Comparison of ENCODE assay signal across 29 mouse cellular contexts in genomic region chr2:13750777-13751176, GRCm38 (mm10). TPM values are rescaled to one million over a fixed set of nuclear protein-coding genes. Genes with fewer than 3 reads are reported as not detected.
DNase-seq lines count a peak whose midpoint lies in the region; ATAC-seq and TF ChIP-seq lines count a peak whose summit lies in the region.
"Had no signal": no experiment of that assay in that cellular context is flagged by ENCODE, and none has a peak within 500 bp of the region (broad histone marks: within the 10 kb centered on the region; RNA-seq: fewer than 3 reads in every experiment).

No protein-coding gene starts in this region.

- TF ChIP-seq CTCF in kidney, adult 2 months (conservative IDR thresholded peaks at IDR 0.05; ENCODE audit: insufficient read depth, insufficient read length, low read depth, low read length), result no peak

- no peaks in the 10 kb centered on the region for H3K36me3 ChIP-seq in heart, embryonic 13.5 days
- H3K36me3 ChIP-seq in kidney, adult 2 months (ENCODE audit: control insufficient read depth, insufficient read depth, low read length), result no peaks in the 10 kb centered on the region
- no peaks in the 10 kb centered on the region for H3K36me3 ChIP-seq in splenic B cell, adult 2 months (ENCODE audit: control insufficient read depth, insufficient read depth, low read length, poor library complexity, severe bottlenecking)
- no peaks in the 10 kb centered on the region for H3K36me3 ChIP-seq in hindbrain, embryonic 16.5 days (ENCODE audit: control insufficient read depth, insufficient read depth, low read length)
- H3K36me3 ChIP-seq: embryonic facial prominence, embryonic 12.5 days; forebrain, embryonic 10.5 days; forebrain, embryonic 15.5 days; hindbrain, embryonic 12.5 days; liver, embryonic 12.5 days; midbrain, embryonic 15.5 days; neural tube, embryonic 15.5 days had no signal

- peaks cover 5% of the 10 kb centered on the region; the same call in 1 of the 2 replicates for H3K4me1 ChIP-seq in heart, embryonic 13.5 days
- H3K4me1 ChIP-seq in kidney, adult 2 months (ENCODE audit: control insufficient read depth, insufficient read depth, low read length), result no peaks in the 10 kb centered on the region
- no peaks in the 10 kb centered on the region for H3K4me1 ChIP-seq in hindbrain, embryonic 16.5 days (ENCODE audit: control insufficient read depth, insufficient read depth, low read depth, low read length)
- H3K4me1 ChIP-seq: embryonic facial prominence, embryonic 12.5 days; forebrain, embryonic 10.5 days; forebrain, embryonic 15.5 days; hindbrain, embryonic 12.5 days; liver, embryonic 12.5 days; midbrain, embryonic 15.5 days; neural tube, embryonic 15.5 days had no signal

- DNase-seq in heart, postnatal 14 days, result no peak
- no peak for DNase-seq in kidney, adult 2 months
- DNase-seq in kidney, adult 11 months, result no peak
- peak; percentile 53 for DNase-seq in splenic B cell, adult 2 months (ENCODE audit: low read depth, low spot score)
- no peak for DNase-seq in left cerebral cortex, postnatal 25 days (ENCODE audit: low spot score in 2 of 2)
- DNase-seq: adrenal gland, adult 2 months; adrenal gland, postnatal 36 days; cerebellum, adult 8-10 months; cerebellum, postnatal 25 days; embryo, embryonic 11 days; kidney, postnatal 25 days; left cerebral cortex, postnatal 4 days; liver, postnatal 0 days; right cerebral cortex, postnatal 25 days; thymus, postnatal 14 days had no signal

- 46% methylated on average over 1 of the region's 1 CpGs for WGBS in heart, embryonic 13.5 days
- WGBS in kidney, adult 2 months, result 53% methylated on average over 1 of the region's 1 CpGs
- WGBS in hindbrain, embryonic 16.5 days, result 68% methylated on average over 1 of the region's 1 CpGs

- H3K27ac ChIP-seq in heart, embryonic 13.5 days (replicated peaks), result peak overlapping the region; percentile 54; the same call in 1 of the 2 replicates
- H3K27ac ChIP-seq in kidney, adult 2 months (ENCODE audit: insufficient read depth, low read depth, low read length), result peak overlapping the region; percentile 60; the same call in 1 of the 2 replicates
- H3K27ac ChIP-seq in hindbrain, embryonic 16.5 days (ENCODE audit: low read depth, low read length), result no peak overlapping the region
- H3K27ac ChIP-seq: embryonic facial prominence, embryonic 12.5 days; forebrain, embryonic 10.5 days; forebrain, embryonic 15.5 days; hindbrain, embryonic 12.5 days; layer of hippocampus, adult 2 months; left cerebral cortex, adult 2 months; liver, embryonic 12.5 days; midbrain, embryonic 15.5 days; neural tube, embryonic 15.5 days had no signal

- H3K4me3 ChIP-seq in heart, embryonic 13.5 days, result no peak overlapping the region
- no peak overlapping the region for H3K4me3 ChIP-seq in kidney, adult 2 months (ENCODE audit: insufficient read depth, low read depth, low read length)
- H3K4me3 ChIP-seq in hindbrain, embryonic 16.5 days (ENCODE audit: low read length), result no peak overlapping the region
- H3K4me3 ChIP-seq: embryonic facial prominence, embryonic 12.5 days; forebrain, embryonic 10.5 days; forebrain, embryonic 15.5 days; hindbrain, embryonic 12.5 days; layer of hippocampus, adult 2 months; left cerebral cortex, adult 2 months; liver, embryonic 12.5 days; midbrain, embryonic 15.5 days; neural tube, embryonic 15.5 days had no signal

- no peaks in the 10 kb centered on the region for H3K27me3 ChIP-seq in heart, embryonic 13.5 days (replicated peaks)
- no peaks in the 10 kb centered on the region for H3K27me3 ChIP-seq in kidney, adult 2 months (replicated peaks; ENCODE audit: control insufficient read depth, insufficient read depth, low read length)
- no peaks in the 10 kb centered on the region for H3K27me3 ChIP-seq in splenic B cell, adult 2 months (ENCODE audit: control insufficient read depth, insufficient read depth, low read length, poor library complexity, severe bottlenecking)
- H3K27me3 ChIP-seq in hindbrain, embryonic 16.5 days (replicated peaks; ENCODE audit: control insufficient read depth, insufficient read depth, low read length), result no peaks in the 10 kb centered on the region
- H3K27me3 ChIP-seq: embryonic facial prominence, embryonic 12.5 days; forebrain, embryonic 15.5 days; hindbrain, embryonic 12.5 days; liver, embryonic 12.5 days; midbrain, embryonic 15.5 days; neural tube, embryonic 15.5 days had no signal

- H3K9me3 ChIP-seq in heart, embryonic 13.5 days, result no peaks in the 10 kb centered on the region
- no peaks in the 10 kb centered on the region for H3K9me3 ChIP-seq in hindbrain, embryonic 16.5 days (ENCODE audit: control insufficient read depth, low read length)
- H3K9me3 ChIP-seq: embryonic facial prominence, embryonic 12.5 days; forebrain, embryonic 10.5 days; forebrain, embryonic 15.5 days; hindbrain, embryonic 12.5 days; liver, embryonic 12.5 days; midbrain, embryonic 15.5 days; neural tube, embryonic 15.5 days had no signal

- intact Hi-C loops in heart, postnatal 14 days (cut with DNase I), result no loop called here
- intact Hi-C loops in left cerebral cortex, postnatal 25 days (cut with DNase I), result no loop called here

- no peak for ATAC-seq in heart, embryonic 13.5 days (ENCODE audit: extremely low read depth, insufficient number of reproducible peaks, low FRiP score, low TSS enrichment)
- ATAC-seq in common myeloid progenitor, adult 5-6 weeks (replicated peaks; ENCODE audit: low read depth, poor library complexity, severe bottlenecking), result peak; percentile 79
- no peak for ATAC-seq in hindbrain, embryonic 16.5 days
- ATAC-seq: activated CD4-positive, CD25-positive, alpha-beta regulatory T cell, adult 4 months; forebrain, embryonic 15.5 days; intestine, embryonic 16.5 days; liver, embryonic 12.5 days; liver, postnatal 0 days; midbrain, embryonic 15.5 days had no signal

- no peak overlapping the region for H3K9ac ChIP-seq in heart, embryonic 13.5 days
- H3K9ac ChIP-seq in hindbrain, embryonic 16.5 days (ENCODE audit: low read depth, low read length), result no peak overlapping the region
- H3K9ac ChIP-seq: embryonic facial prominence, embryonic 12.5 days; forebrain, embryonic 15.5 days; hindbrain, embryonic 12.5 days; liver, embryonic 12.5 days; liver, postnatal 0 days; midbrain, embryonic 15.5 days; neural tube, embryonic 15.5 days had no signal

- no peak for TF ChIP-seq POLR2A in kidney, adult 2 months (IDR thresholded peaks at IDR 0.05; ENCODE audit: low read depth, low read length)

- H3K4me2 ChIP-seq in heart, embryonic 13.5 days, result no peak overlapping the region
- H3K4me2 ChIP-seq in hindbrain, embryonic 16.5 days (ENCODE audit: low read length), result no peak overlapping the region
- H3K4me2 ChIP-seq: embryonic facial prominence, embryonic 12.5 days; forebrain, embryonic 15.5 days; hindbrain, embryonic 12.5 days; liver, embryonic 12.5 days; midbrain, embryonic 15.5 days; neural tube, embryonic 15.5 days had no signal

RNA-seq across cellular contexts. Expression of gene St8sia6, which starts 43.1 kb away (rescaled TPM):
- polyA plus RNA-seq in heart, embryonic 13.5 days (2015; fragmentation: Nextera tagmentation; extraction: Ambion mirVana), result 0.70 TPM in 2 replicates
- total RNA-seq in heart, postnatal 14 days (2021), result 1 to 10 TPM; 2.3 to 2.5 TPM
- polyA plus RNA-seq in kidney, adult 2 months (2012; rRNA removed), result 3.7 and 4.0 TPM in 2 replicates
- total RNA-seq in common myeloid progenitor, adult 5-6 weeks (2017), result 11.3 and 13.1 TPM in 2 replicates
- total RNA-seq in left cerebral cortex, postnatal 25 days (2021), result under 1 TPM; 0.57 to 0.94 TPM
- polyA plus RNA-seq in hindbrain, embryonic 16.5 days (2015; fragmentation: Nextera tagmentation; extraction: Ambion mirVana), result 2.9 and 3.0 TPM in 2 replicates
